Mouse (Mus musculus) G1E (cell line): Measurements from ENCODE around the gene Spib.

Source experiments
- CTCF ChIP-seq: IDR thresholded peaks from 2 replicates; pipeline ENCODE4 v1.5.1; 2012; ENCODE audit warnings: low read depth, low read length, inconsistent platforms, mixed read lengths
- GATA1 ChIP-seq: IDR thresholded peaks from 2 replicates; pipeline ENCODE4 v1.6.1; 2012; ENCODE audit warnings: borderline replicate concordance, low read length, inconsistent platforms, mixed read lengths

DNA sequence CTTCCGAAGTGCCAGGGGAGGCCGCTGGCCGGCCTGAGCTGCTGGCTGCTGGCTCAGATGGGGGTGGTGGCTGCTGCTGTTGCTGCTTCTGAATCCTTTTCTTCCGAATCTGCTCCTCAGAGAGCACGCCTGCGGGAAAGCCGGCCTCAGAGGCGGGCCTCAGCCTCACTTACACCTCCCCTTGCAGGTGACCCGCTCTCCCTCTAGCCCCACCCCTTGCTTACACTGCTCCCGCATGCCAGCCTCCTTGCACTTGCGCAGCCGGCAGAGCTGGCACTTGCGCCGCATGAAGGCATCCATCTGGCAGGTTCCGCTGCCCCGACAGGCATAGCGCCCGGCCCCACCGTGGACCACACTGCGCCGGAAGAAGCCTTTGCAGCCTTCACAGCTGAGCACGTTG is 19.9 kb upstream of the Spib start:
- TF ChIP-seq CTCF (no peak), GATA1 (no peak)
